Mouse (Mus musculus): ENCODE data around the gene Wipi1.
"Not testable (repeated sequence)": the region's sequence is repeated elsewhere in the genome, so short reads cannot be mapped to it uniquely, and the experiment has no call there.

Wipi1 gene

GRCm38 (mm10) chr11:109620356-109620755, 8.6 kb upstream of the Wipi1 start:
- DNase-seq (ENCODE audit: extremely low read depth, low read depth, low spot score): no peak

DNA sequence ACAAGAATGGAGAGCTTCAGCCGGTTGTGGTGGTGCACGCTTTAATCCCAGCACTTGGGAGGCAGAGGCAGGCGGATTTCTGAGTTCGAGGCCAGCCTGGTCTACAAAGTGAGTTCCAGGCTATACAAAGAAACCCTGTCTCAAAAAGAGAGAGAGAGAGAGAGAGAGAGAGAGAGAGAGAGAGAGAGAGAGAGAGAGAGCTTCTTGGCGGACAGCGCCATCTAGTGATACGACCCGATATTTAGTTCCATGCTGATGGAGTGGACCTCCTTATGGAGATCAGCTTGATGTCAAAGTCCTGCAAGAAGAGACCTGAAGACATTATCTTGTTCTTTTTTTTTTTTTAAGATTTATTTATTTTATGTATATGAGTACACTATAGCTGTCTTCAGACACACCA, 7.3 kb upstream of the Wipi1 start:
- DNase-seq (ENCODE audit: extremely low read depth, low read depth, low spot score): not testable (repeated sequence)

- no peak for DNase-seq (ENCODE audit: extremely low read depth, low read depth, low spot score)
Observed at GRCm38 (mm10) chr11:109616766-109617165, 5.0 kb upstream of the Wipi1 start.

GRCm38 (mm10) chr11:109616352-109616751, 4.6 kb upstream of the Wipi1 start:
- no peak for DNase-seq (ENCODE audit: extremely low read depth, low read depth, low spot score)

GRCm38 (mm10) chr11:109615286-109615685, 3.5 kb upstream of the Wipi1 start:
- DNase-seq (ENCODE audit: extremely low read depth, low read depth, low spot score): no peak

DNA sequence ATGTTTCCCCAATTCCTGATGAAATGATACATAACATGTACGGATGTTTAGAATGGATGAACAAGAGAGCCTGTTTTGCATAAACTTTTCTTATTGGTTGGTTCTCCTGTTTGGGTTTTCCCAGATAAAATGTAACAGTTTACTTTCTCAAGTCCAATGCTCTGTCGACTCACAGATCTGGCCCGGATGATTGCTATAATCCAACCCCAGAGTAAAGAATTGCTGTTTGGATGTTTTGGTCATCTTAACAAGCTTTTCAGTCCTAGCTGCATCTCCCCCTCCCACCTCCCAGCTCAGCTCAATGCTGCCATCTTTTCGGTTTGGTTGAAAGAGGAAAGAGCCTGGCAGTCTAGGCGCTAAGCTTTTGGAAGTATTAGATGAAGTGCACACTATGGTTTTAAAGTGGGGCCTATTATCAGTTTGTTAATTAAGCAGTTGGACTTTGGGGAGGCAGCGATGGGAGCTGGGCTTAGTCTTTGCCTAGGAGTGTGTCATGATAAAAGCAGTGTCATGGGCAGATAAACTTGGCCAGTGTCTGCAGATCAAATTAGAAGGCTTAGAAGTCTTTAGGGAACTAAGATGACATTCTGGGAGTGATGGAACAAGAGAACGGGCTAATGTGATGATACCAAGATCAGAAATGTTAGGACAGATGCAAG, 1.2 kb upstream of the Wipi1 start:
- DNase-seq (ENCODE audit: extremely low read depth, low read depth, low spot score): no peak

GRCm38 (mm10) chr11:109610795-109611302, 918 bp downstream of the Wipi1 start:
- DNase-seq (ENCODE audit: extremely low read depth, low read depth, low spot score): no peak

GRCm38 (mm10) chr11:109610046-109610794, 1.5 kb downstream of the Wipi1 start:
- DNase-seq (ENCODE audit: extremely low read depth, low read depth, low spot score): no peak

GRCm38 (mm10) chr11:109608976-109609625, 2.7 kb downstream of the Wipi1 start:
- peak; percentile 31 for DNase-seq (ENCODE audit: extremely low read depth, low read depth, low spot score)

GRCm38 (mm10) chr11:109607600-109607999, 4.2 kb downstream of the Wipi1 start:
- no peak for DNase-seq (ENCODE audit: extremely low read depth, low read depth, low spot score)

- no peak for DNase-seq (ENCODE audit: extremely low read depth, low read depth, low spot score)
Observed at GRCm38 (mm10) chr11:109598778-109599570, 12.8 kb downstream of the Wipi1 start.

DNA sequence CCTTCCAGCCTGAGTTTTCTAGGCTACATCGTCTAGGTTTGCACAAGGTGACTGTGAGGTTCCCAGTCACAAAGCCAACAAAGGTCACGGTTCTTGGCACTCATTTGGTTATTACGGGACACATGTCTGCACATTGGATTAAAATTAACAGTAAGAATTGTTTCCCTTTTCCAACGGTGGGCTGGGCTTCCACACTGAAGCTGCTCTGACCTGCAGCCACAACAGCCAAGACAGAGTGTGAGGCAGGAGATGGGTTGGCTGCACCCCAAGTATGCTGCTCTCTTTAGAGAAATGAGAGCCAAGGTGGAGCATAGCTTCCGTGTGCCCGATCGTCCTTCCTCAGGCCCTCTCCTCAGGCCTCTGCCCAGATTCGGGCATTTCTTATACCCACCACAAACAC, 17.0 kb downstream of the Wipi1 start:
- no peak for DNase-seq (ENCODE audit: extremely low read depth, low read depth, low spot score)

- no peak for DNase-seq (ENCODE audit: extremely low read depth, low read depth, low spot score)
Observed at GRCm38 (mm10) chr11:109593200-109593981, 18.4 kb downstream of the Wipi1 start.

DNA sequence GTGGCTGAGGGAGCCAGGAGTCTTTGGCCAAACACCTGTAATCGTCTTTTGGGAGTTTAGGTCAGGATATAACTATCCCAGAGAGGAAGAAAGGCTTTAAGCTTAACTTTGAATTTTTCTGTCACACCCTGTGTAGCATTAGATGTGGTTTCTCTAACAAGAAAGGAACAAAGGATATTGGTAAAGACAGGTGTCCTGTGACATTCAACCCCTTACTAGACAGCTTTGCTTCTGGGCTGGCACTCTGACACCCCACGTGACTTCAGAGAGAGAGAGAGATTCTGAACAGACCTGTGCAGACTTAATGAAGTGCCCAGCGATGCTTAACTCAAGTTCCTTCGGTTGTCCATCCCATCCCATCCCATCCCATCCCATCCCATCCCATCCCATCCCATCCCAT, 20.3 kb downstream of the Wipi1 start:
- no peak for DNase-seq (ENCODE audit: extremely low read depth, low read depth, low spot score)

DNA sequence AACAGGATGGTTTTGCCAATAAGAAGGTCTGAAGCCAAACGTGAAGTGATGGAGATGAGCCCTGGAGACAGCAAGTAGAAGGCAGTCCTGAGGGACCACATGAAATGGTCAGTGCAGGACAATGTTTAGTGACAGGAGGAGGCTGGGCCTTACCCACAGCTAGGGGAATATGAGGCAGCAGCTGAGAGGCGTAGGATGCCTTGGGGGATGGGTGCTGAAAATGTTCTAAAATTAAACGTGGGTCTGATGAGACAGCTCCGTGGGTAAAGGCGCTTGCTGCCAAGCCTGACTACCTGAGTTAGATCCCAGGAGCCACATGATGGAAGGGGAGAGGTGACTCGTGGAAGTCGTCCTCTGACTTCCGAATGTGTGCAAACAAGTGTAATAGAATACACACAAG, 21.8 kb downstream of the Wipi1 start:
- no peak for DNase-seq (ENCODE audit: extremely low read depth, low read depth, low spot score)

GRCm38 (mm10) chr11:109587638-109588374, 24.0 kb downstream of the Wipi1 start:
- no peak for DNase-seq (ENCODE audit: extremely low read depth, low read depth, low spot score)

DNA sequence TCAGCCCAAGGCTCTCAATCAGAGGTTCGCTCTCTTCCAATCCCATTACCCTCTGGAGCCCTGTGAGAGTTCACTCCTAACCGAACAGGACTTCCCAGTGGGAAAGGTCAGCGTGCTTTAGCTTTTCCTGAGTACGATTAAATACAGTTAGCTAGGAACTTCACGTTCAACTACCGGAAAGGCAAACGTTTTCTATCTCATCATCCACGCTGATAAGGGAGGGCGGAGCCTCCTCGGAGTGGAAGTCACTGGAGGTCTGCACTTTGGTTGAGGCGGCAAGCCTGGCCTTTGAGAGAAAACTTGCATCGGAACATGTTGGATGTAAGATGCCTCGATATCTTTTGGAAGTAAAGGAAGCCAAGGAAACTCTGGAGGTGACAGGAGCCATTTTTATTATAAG, 24.7 kb downstream of the Wipi1 start:
- no peak for DNase-seq (ENCODE audit: extremely low read depth, low read depth, low spot score)

GRCm38 (mm10) chr11:109586424-109586823, 25.3 kb downstream of the Wipi1 start:
- no peak for DNase-seq (ENCODE audit: extremely low read depth, low read depth, low spot score)

- DNase-seq (ENCODE audit: extremely low read depth, low read depth, low spot score): no peak
Observed at GRCm38 (mm10) chr11:109584843-109585713, 26.7 kb downstream of the Wipi1 start.
